Mouse (Mus musculus): ENCODE data around the gene Ahdc1. TPM values are rescaled to one million over a fixed set of nuclear protein-coding genes. Genes with fewer than 3 reads are reported as not detected.

The Ahdc1 gene
- total and polyA plus RNA-seq, 3 experiments: 2.5 to 8.8 TPM; not detected in 1

DNA sequence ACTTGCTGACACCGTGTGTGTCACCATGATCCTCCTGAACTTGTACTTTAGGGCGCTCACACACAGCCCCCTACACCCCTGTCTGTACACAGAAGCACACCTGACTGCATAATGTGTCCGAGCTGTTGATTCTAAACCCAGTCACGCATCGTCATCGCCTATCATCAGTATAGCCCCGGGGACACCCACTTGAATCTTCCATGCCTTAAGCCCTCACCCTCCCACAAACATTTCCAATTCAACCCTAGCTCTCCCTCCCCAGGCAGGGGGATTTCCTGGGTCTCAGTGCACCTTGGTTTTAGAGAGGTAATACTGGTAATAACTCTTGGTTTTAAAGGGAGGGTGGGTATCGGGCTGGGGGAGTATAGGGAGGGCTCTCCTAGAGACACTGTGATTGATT, 37.9 kb upstream of the Ahdc1 start:
- DNase-seq (ENCODE audit: low read depth, low spot score): no peak
- no peak overlapping the region for H3K27ac ChIP-seq (ENCODE audit: control insufficient read depth, low read depth, low read length)
- H3K9ac ChIP-seq (ENCODE audit: control insufficient read depth, low read depth, low read length, poor library complexity, severe bottlenecking): no peak overlapping the region
- H3K4me3 ChIP-seq (ENCODE audit: control insufficient read depth in 1 of 2, insufficient read depth in 1 of 2, low read depth in 2 of 2, low read length in 2 of 2): no peak overlapping the region
- H3K36me3 ChIP-seq (ENCODE audit: control insufficient read depth in 1 of 2, insufficient read depth in 2 of 2, low read length in 2 of 2): no peaks in the 10 kb centered on the region
- peaks cover 0 to 3% of the 10 kb centered on the region in 2 experiments; a peak in 1 of 4 replicates for H3K4me1 ChIP-seq (ENCODE audit: control insufficient read depth in 1 of 2, insufficient read depth in 2 of 2, low read length in 2 of 2)
- H3K27me3 ChIP-seq (ENCODE audit: control insufficient read depth in 1 of 2, insufficient read depth in 2 of 2, low read length in 2 of 2): peaks cover 16 to 31% of the 10 kb centered on the region in 2 experiments
- H3K9me3 ChIP-seq (replicated peaks; ENCODE audit: insufficient read depth, low read length): no peaks in the 10 kb centered on the region
- TF ChIP-seq POLR2A (IDR thresholded peaks at IDR 0.05; ENCODE audit: control insufficient read depth in 1 of 2, insufficient read depth in 1 of 2, low read depth in 1 of 2, low read length in 2 of 2, poor library complexity in 1 of 2) (no peak), RAD21 (IDR thresholded peaks at IDR 0.05; ENCODE audit: low read depth, low read length) (no peak), MYC (IDR thresholded peaks at IDR 0.05; ENCODE audit: low read depth, low read length) (no peak), E2F4 (IDR thresholded peaks at IDR 0.05; ENCODE audit: borderline replicate concordance, low read depth, low read length) (no peak), GATA1 (IDR thresholded peaks at IDR 0.05; ENCODE audit: low read depth, low read length) (no peak)
- no peaks in the 10 kb centered on the region for H3K79me2 ChIP-seq (ENCODE audit: control insufficient read depth, insufficient read depth, low read length, poor library complexity)

DNA sequence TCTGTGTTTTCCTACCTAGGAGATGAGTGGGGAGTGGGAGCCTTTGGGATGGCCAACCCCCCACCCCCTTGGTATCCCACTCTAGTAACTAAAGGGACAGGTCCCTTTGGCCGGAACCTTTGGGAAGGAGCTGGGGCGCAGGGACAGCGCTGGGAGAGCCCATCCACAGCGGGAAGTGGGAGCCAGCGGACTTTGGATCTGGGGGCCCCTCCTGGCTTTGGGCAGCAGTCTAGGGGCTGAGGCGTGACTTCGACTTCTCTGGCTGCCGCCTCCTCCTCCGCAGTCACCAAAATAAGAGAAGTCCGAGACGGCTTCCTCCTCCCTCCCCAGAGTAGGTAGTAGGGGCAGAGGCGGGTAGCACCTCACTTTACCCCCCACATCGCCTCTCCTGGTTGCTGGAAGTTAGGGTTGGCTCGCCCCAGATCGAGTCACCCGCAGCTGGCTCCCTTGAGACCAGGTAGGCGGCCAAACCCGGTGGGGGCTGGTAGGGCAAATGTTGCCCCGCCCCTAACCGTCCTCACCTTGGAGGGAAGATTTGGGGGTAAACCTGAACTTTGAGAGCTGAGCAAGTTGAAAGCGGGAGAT, 37.2 kb upstream of the Ahdc1 start, which contains the start of gene Fgr:
TSS of gene Fgr (plus strand) at position 282 of the 585 bp plus-strand sequence.
- TF ChIP-seq RCOR1 (IDR thresholded peaks at IDR 0.05; ENCODE audit: low read depth, low read length) (no peak), UBTF (IDR thresholded peaks at IDR 0.05; ENCODE audit: borderline replicate concordance, insufficient read depth, low read depth, low read length) (no peak), ZKSCAN1 (IDR thresholded peaks at IDR 0.05; ENCODE audit: low read depth, low read length) (no peak), JUND (IDR thresholded peaks at IDR 0.05; ENCODE audit: low read depth, low read length) (no peak), TCF12 (IDR thresholded peaks at IDR 0.05; ENCODE audit: low read depth, low read length) (no peak), ELF1 (IDR thresholded peaks at IDR 0.05; ENCODE audit: low read depth, low read length) (no peak), ZMIZ1 (IDR thresholded peaks at IDR 0.05; ENCODE audit: low read depth, low read length) (no peak), MAFK (IDR thresholded peaks at IDR 0.05; ENCODE audit: borderline replicate concordance, low read depth, low read length) (no peak), MYB (IDR thresholded peaks at IDR 0.05; ENCODE audit: low read depth, low read length) (no peak), TBP (IDR thresholded peaks at IDR 0.05; ENCODE audit: low read depth, low read length) (no peak), POLR2A (IDR thresholded peaks at IDR 0.05; ENCODE audit: control insufficient read depth in 1 of 2, insufficient read depth in 1 of 2, low read depth in 1 of 2, low read length in 2 of 2, poor library complexity in 1 of 2) (no peak), NRF1 (IDR thresholded peaks at IDR 0.05; ENCODE audit: insufficient read depth, low read depth, low read length, poor library complexity, severe bottlenecking) (no peak), KAT2A (conservative IDR thresholded peaks at IDR 0.05; ENCODE audit: low read depth, low read length) (no peak), SMC3 (IDR thresholded peaks at IDR 0.05; ENCODE audit: low read depth, low read length) (no peak)
- H3K79me2 ChIP-seq (ENCODE audit: control insufficient read depth, insufficient read depth, low read length, poor library complexity): no peaks in the 10 kb centered on the region
- peaks cover 14 to 26% of the 10 kb centered on the region in 2 experiments for H3K27me3 ChIP-seq (ENCODE audit: control insufficient read depth in 1 of 2, insufficient read depth in 2 of 2, low read length in 2 of 2)
- H3K9me3 ChIP-seq (replicated peaks; ENCODE audit: insufficient read depth, low read length): no peaks in the 10 kb centered on the region
- peaks cover 0 to 3% of the 10 kb centered on the region in 2 experiments; a peak in 1 of 4 replicates for H3K4me1 ChIP-seq (ENCODE audit: control insufficient read depth in 1 of 2, insufficient read depth in 2 of 2, low read length in 2 of 2)
- H3K36me3 ChIP-seq (ENCODE audit: control insufficient read depth in 1 of 2, insufficient read depth in 2 of 2, low read length in 2 of 2): no peaks in the 10 kb centered on the region
- H3K4me3 ChIP-seq (ENCODE audit: control insufficient read depth in 1 of 2, insufficient read depth in 1 of 2, low read depth in 2 of 2, low read length in 2 of 2): no peak within 1 kb of the TSS
- no peak within 1 kb of the TSS for H3K27ac ChIP-seq (ENCODE audit: control insufficient read depth, low read depth, low read length)
- no peak within 1 kb of the TSS for H3K9ac ChIP-seq (ENCODE audit: control insufficient read depth, low read depth, low read length, poor library complexity, severe bottlenecking)
- DNase-seq (ENCODE audit: low read depth, low spot score): no peak

Data from MEL (cell line).